Mouse (Mus musculus): Measurements from ENCODE around the gene Slc22a3.

The Slc22a3 gene

DNA sequence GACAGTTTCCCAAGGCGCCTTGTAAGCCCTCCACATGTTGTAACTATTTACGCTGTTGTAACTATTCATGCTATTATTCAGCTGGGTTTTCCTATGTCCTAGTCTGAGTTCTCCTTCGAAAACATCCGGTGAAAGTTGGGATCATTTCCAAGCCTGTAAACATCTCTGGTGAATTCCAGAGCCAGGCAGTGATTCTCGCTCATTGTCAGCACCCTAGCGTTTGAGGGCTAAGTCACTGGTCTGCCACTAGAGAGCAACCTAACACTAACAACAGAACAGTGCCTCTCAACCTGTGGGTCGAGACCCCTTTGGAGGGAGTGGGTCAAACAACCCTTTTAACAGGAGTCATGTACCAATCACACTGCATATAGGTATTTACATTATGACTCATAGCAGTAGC, 104.1 kb downstream of the Slc22a3 start:
- CTCF ChIA-PET = no interaction called here

DNA sequence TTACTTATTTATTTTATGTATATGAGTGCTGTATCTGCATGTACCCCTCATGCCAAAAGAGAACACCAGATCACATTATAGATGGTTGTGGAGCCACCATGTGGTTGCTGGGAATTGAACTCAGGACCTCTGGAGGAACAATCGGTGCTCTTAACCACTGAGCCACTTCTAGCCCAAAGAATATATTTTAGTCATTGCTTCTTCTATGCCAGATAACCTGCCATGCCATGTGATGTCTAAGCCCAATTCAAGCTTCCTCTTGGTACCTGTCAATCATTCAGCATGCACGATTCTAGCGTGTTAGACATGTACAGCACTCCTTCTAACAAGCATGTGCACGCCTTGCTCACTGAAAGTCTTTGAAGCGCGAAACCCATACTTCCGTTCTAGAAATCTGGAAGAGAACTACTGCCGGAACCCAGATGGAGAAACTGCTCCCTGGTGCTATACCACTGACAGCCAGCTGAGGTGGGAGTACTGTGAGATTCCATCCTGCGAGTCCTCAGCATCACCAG, 111.3 kb downstream of the Slc22a3 start:
- CTCF ChIA-PET = no interaction called here

GRCm38 (mm10) chr17:12388239-12388638, 119.3 kb downstream of the Slc22a3 start:
- CTCF ChIA-PET = no interaction called here

DNA sequence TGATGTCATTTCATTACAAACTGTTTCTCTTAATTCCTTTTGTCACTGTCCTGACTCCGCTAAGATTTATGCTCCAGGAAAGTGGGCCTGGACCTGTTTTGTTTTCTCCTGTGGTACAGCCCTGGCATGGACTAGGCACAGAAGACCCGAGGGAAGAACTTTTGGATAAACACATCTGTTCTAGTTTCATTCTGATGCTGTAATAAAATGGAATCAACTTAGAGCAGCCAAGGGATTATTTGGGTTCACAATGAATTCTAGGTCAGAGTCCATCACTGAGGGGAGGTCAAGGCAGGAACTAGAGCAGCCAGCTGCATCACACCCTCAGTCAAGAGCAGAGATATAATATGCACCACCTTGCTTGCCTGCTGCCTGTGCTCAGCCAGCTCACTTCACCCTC, 119.7 kb downstream of the Slc22a3 start:
- CTCF ChIA-PET = no interaction called here

- CTCF ChIA-PET = no interaction called here
Observed at GRCm38 (mm10) chr17:12385049-12385794, 122.3 kb downstream of the Slc22a3 start.

DNA sequence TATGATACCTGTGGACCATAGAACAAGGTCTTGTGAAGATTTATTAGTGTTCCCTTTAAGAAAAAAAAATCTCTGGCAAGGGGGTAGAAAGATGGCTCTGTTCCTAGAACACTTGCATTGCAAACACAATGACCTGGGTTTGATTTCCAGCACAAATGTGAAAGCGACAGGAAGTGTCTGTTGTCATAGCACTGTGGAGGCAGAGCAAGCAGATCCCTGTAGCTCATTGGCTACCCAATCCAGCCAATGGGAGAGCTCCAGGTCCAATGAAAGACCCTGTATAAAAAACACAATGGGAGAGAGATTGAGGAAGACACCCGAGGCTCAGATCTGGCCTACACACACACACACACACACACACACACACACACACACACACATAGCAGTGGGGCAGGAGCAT, 125.0 kb downstream of the Slc22a3 start:
- CTCF ChIA-PET = no interaction called here

DNA sequence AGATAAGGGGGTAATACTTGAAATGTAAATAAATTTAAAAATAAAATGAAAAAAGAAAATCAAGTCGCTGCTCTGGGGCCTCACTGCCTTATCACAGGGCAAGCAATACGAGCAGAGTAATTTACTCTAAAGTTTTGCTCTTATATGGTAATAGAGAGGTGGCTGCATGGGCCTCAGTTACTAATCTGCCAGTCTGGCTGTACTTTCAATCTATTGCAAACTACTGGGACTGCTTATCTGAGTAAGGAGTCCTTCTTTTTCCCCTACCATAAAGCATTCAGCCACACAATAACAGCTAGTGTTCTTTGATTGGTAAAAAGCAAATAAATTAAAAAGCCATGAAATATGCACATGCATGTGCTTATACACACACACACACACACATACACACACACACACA, 125.9 kb downstream of the Slc22a3 start:
- CTCF ChIA-PET = no interaction called here

GRCm38 (mm10) chr17:12380287-12380686, 127.2 kb downstream of the Slc22a3 start:
- CTCF ChIA-PET = no interaction called here

GRCm38 (mm10) chr17:12377981-12378705, 129.4 kb downstream of the Slc22a3 start, which contains the start of gene Plg:
Plg (plus strand) TSS chr17:12378608.
- CTCF ChIA-PET = interaction anchor here (0.6 kb wide), 1 partner anchor 798 kb away, joined by 4 read pairs; no protein-coding TSS in a partner anchor

GRCm38 (mm10) chr17:12373601-12374144, 133.8 kb downstream of the Slc22a3 start:
- CTCF ChIA-PET = no interaction called here

GRCm38 (mm10) chr17:12372021-12372420, 135.5 kb downstream of the Slc22a3 start:
- CTCF ChIA-PET = interaction anchor here (0.5 to 1.2 kb wide), 6 partner anchors 46 to 335 kb away, joined by 3 to 7 read pairs (median 4); no protein-coding TSS in a partner anchor

GRCm38 (mm10) chr17:12371310-12371925, 136.1 kb downstream of the Slc22a3 start:
- CTCF ChIA-PET = interaction anchor here (0.6 to 1.2 kb wide), 8 partner anchors 17 to 338 kb away, joined by 3 to 19 read pairs (median 4); no protein-coding TSS in a partner anchor

GRCm38 (mm10) chr17:12370289-12370688, 137.2 kb downstream of the Slc22a3 start:
- CTCF ChIA-PET = no interaction called here

DNA sequence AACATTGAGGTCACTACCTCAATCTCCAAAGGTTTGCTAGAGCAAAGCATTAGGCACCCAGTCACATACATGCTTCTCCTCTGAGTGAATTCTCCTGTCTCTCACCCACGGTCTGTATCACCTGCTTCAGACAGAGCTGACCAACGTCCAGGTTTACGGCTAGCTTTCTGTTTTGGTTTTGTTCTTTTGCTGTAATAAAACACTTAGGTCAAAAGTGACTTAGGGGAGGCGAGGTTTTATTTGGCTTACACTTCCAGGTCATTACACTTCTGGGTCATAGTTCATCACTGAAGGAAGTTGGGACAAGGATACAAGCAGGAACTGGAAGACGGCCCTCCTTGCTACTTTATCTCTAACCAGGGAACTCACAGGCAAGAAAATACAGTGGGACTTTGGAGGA, 138.1 kb downstream of the Slc22a3 start:
- CTCF ChIA-PET = no interaction called here

Measured in spleen, embryonic (tissue).